Mouse (Mus musculus) frontal cortex, postnatal 25 days (tissue): Measurements from ENCODE around the gene Sorcs2.

ENCODE experiments used
- DNase-seq, 2 experiments: peaks; one replicate each; pipeline ENCODE4 v3.0.0; 2022; ENCODE audit warnings: low spot score in 2 of 2

Gene Sorcs2

DNA sequence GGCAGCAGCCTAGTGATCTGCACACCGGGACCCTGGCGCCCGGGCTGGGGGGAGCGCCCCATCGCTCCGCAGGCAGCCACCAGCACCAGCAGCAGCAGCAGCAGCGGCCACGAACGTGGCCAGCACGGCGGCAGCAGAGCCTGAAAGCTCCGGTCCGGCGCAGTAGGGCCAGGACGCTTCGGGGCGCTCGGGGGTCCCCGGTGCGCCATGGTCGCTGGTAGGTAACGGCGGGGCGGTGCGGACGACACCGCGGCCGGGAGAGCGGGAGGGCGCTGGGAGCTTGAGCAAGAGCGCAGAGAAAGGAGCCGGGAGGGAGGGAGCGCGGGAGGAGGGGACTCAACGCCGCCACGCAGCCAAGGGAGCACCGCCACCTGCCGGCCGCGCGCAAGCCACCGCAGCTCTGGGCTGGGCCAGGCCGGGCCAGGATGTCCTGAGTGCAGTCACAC lies at the start of gene Sorcs2:
Gene Sorcs2, minus strand, starts transcription at position 303 of the 446 bp plus-strand sequence.
- peak; percentile 64 to 73 for DNase-seq

DNA sequence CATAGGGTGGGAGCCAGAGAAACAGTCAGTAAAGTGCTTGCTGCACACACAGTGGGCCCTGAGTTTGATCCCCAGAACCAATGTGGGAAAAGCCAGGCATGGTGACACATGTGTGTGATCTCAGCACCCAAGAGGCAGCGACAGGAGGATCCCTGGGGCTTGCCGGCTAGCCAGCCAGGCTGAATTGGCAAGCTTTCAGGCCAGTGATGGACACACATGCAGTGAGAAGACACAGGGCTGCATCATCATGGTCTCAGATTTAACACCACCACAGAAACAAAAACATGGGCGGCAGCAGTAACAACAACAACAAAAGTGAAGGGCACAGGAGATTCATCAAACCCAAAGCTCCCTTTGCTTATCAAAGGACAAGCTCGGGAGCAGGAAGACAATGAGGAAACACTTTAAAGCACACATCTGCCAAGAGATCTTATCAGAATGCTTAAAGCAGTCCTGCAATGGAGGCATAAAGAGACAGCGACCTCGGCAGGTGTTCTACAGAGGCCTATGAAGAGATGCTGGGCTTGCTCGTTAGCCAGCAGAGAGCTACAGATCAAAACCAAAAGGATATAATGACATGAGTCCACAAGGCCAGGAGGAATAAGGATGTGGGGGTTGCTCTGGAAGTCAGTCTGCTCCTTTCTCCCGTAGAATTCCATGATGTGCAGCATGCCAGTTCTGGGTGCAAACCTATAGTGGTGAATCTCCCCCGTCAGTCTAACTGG lies 48.4 kb upstream of the Sorcs2 start:
- DNase-seq = no peak

DNA sequence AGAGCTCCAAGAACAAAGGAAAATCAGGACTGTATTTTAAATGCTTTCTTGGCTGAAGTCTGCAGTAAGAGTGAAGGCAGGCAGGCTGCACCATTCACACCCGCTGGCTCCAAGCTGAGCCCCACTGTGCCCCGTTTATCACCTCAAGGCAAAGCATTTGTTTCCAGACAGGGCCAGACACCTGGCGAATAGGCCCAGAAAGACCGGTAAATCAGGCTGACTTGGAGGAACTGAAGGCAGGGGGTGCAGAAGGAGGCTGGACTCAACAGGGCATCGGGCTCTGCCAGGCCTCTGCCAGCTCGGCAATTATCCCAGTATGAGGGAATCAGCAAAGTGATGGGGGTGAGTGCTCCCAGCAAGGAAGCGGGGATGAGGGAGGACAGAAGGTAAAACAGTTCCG lies 47.1 kb upstream of the Sorcs2 start:
- no peak for DNase-seq

DNA sequence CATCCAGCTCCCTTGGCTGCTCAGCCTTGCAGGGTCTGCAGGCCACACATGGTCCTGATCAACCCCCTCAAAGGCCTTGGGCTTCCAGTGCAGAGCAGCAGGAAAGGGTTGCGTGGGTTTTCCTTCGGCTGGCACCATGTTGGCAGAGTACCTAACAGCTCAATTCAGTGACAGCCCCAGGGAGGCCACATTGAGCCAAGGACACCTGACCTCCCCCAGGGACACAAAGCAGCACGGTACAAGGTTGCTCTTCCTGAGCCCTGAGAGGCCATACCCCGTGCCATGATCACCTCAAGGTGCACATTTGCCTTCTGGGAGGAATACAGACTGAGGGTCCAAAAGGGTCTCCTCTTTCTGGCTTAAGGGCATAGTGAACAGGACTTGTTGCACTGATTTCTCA lies 46.7 kb upstream of the Sorcs2 start:
- no peak for DNase-seq

DNA sequence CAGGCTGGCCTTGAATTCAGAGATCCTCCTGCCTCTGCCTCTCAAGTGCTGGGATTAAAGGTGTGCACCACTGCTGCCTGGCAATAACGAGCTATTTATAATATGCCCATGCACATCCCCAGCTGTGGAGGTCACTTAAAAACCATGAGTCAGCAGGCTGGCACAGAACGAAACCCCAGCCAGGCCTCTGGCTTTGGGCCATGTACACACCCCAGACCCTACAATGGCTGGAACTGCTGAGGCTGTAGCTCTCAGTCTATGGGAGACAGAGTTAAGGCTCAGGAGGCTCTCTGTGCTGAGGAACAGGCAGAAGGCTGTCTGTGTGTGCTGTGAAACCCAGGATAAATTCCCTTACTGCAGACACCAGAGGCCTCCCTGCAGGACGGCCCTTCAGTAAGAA lies 42.8 kb upstream of the Sorcs2 start:
- no peak for DNase-seq

DNA sequence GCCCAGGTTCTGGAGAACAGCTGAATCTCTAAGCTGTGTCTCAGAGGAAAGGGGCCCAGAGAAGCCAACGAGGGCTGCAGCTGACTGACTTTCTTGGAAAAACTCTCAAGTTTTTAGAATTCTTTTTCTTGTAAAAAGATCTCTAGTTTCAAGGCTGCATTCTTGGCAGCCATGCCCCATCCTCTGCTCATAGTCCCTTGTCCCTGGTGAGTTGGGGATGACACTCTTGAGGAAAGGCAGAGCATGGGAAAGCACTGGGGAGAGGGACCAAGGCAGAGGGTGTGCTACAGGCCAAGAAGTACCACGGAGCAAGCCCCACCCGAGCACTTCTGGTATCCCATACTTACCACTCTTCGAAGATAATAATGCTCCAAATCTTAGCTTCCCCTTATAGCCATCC lies 38.9 kb upstream of the Sorcs2 start:
- DNase-seq = no peak

DNA sequence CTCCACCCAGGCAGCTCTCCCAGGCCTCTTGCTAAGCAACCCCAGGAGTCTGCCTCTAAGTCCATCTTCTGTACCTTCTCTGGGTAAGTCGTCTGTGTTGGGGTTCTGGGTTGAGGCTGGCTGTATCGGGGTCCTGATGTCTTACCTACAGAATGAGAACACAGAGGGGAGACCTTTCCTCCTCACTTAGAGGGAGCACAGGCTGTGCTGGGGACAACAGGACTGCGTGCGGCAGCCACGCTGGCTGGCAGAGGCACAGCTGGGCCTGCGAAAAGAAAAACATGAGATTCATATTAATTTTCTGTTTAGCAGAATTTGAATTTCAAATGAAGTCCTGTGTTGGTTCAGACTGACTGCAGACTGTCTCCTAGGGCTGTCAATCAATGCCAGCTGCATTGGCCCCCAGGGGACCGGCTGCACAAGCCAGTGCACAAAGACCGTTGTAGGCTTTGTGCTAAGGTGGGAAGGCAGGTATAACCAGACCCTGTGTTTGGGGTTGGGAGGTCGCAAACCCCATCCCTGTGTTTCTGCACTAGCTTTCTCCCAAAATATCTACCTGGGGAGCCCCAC lies 36.5 kb upstream of the Sorcs2 start:
- no peak for DNase-seq

DNA sequence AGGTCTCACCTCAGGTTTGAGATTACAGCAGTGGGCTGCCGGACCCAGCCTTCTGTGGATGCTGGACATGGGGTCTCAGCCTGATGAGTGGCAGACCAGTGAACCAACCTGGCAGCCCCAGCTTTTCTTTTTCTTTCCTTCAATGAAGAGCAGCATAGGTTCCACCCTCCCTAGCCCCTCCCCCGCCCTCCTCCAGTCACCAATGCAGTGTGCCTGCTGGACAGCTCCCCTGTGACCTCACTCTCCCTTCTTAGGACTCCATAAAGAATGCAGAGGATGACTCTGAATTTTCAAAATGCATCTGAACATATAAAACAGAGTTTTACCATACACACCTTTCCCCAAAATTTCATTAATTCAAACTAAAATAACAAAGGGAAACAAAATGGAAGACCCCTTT lies 33.8 kb upstream of the Sorcs2 start:
- no peak for DNase-seq

DNA sequence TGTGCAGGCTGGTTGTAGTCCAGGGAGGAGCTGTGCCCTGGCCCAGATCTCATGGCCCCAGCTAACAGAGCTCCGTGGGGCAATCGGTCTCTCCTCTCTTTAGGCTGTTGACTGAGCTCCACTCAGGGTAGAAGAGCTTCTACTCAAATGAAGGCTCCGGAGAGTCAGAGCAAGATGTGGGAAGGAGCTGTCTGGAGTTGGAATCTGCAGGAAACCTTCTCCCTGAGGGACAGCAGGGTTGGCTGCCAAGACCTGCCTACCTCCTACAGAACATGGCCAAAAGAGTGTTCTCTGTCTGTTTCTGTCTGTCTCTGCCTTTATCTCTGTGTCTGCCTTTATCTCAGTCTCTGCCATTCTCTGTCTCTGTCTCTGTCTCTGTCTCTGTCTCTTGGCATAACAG lies 31.6 kb upstream of the Sorcs2 start:
- DNase-seq = no peak

DNA sequence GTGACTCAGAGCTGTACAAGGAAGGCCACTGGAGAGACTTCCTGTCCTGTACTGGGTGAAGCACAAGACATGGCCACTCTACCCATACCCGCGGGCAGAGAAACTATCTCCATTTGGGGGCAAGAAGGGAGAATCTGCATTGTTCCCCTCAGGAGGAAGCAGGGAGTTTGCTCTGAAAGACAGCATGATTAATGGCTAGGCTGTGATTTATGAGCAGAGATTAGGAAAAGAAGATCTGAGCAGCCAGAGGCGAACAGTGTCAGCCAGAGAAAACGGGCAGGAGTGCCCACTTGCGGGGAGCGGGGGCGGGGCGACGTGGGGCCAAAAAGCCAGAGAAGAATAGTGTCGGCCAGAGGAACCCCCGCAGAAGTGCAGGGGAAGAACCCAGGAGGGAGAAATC lies 29.9 kb upstream of the Sorcs2 start:
- DNase-seq = no peak

DNA sequence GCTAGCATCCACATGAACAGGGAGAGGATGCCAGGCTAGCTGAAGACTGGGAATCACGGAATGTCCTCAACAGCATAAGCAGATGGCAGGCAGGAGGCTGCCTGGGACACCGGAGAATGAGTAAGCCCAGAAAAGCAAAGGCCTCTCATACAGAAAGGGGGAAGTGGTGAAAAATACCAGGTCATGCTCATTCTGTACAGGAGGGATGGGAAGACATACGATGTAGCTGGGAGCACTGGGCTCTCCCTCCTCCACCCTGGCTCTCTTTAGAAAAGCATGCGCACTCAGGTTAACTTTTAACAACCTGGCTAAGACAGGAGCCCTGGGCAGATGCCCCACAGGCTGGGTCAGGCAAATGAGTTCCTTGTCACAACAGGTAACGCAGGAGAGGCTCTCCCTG lies 28.5 kb upstream of the Sorcs2 start:
- DNase-seq = no peak

DNA sequence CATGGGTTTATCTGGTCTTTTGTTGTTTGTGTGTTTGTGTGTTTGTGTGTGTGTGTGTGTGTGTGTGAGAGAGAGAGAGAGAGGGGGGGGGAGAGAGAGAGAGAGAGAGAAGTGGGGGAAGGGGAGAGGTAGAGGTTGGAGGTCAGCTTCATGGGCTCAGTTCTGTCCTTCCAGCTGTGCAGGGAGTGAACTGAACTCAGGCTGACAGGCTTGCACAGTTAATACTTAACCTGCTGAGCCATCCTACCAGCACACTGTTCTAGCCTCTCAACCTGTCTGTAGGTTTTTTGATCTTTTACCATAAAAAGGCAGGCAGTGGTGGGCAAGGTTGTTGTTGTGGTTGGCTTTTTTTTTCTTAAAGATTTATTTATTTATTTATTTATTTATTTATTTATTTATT lies 26.7 kb upstream of the Sorcs2 start:
- DNase-seq = no peak

DNA sequence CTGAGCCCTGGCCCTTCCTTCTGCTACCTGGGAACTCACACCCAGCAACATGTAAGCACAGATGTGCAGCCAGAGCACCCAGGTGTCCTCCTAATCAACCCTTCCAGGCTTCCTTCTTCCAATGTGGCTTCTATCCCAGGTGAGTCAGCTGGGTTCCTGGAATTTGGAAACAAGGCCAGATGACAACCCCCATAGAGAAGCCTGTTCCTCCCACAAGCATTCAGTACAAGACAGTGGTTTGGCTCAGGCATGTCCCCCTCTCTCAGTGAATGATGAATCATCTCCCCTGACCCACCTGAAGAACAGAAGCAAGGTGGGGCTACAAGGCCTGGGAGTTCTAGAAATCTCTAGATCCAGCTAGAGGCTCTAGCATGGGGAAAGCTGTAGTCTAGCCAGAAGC lies 24.8 kb upstream of the Sorcs2 start:
- no peak for DNase-seq

DNA sequence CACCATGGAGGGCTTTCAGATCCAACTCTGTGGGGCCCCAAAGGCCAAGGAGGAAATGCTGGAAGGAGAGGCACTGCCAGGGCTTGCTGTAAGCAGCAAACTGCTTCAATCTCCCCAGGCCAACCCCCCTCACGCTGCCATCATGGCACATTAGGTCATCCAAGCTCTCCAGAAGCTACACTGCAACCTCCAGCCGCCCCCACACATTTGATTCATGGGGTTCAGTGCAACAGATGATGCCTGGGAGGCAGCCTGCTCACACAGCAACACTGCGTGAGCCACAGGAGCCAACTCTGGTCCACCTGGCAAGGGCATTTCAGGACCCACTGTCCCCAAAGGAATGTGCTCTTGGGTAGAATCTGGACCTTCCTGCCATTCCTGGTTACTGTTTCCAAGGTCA lies 21.9 kb upstream of the Sorcs2 start:
- no peak for DNase-seq

DNA sequence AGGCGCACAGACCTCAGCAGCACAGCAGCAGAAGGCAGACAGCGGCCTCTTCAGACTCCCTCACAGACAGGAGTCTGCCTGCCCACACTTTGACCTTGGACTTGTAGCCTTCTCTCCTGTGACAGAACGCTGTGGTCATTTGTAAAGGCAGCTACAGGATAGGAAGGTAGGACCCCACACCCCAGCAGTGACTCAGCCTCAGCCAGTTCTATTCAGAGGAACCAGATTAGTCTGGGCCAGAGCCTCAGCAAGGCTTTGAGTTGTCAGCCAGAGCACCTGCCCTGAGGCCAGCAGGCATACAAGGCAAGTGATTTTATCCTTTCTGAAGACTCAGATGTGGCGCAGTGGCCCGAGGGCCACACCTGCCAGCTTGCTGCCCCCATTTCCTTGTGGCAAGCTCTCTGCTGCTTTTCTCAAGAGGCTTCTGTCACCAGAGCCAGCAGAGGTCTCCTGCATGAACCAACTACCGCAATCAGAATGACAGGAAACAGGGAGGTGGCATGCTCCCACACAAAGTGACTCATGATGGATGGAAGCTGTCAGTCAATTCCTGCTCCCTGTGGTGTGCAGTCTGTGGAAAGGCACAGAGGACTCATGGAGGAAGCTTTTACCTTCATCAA lies 16.9 kb upstream of the Sorcs2 start:
- DNase-seq = no peak

DNA sequence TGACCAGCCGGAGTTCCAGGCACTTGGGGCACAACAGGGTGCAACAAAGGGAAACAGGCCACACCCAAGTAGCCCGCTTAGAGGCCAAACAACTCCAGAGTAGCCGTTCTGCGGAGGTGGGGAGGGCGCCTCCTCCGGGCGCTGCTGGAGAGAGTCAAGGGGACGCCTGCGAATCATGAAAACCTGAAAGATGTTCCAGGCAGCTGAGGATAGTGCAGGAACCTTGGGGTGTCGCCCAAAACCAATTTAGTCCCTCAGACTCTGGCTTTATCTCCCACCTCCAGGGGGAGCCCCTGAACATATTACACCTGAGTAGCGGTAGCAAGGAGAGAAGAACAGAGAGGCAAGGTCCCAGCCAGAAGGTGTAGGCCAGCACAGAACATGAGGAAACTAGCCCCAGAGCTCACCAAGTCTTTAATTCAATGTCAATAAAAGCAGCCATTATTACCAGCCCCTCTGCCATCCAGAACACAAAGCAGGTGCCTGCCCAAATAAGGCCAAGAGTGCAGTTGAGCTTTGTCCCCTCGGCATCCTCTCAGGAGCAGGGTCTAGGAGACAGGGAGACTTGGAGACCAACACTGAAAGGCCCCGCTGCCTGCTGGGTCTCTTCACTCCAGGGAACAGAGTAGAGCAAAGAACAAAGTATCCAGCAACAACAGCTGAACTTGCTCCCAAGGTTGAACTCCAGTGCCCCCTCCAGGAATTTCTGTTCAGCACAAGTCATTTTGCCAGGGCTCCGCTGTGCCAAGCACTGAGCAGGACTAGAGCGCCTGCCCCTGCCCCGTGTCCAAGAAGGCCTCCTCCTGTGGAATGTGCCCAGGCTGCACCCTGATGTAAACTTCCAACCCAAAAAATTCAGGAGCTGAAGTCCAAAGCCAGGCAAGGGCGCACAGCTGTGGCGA lies 775 bp upstream of the Sorcs2 start:
- peak in 1 of 2 experiments; percentile 44 for DNase-seq

DNA sequence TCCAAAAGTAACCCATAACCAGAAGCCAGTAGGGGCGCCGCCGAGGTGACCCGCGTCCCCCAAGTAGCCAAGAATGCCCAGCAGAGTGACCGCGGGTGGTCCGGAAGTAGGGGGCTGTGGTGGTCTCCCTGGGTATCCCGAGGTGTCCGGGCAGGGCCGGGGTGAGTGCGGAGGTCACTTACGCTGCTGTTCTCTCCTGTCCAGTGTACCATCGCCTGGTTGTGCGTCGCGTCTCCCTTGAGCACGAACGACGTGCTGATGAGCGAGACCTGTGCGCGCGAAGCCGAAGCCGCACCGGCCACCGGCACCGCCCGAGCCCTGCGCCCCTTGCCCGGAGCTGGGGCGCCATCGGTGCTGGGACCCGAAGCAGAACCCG lies 567 bp downstream of the Sorcs2 start:
- no peak for DNase-seq

DNA sequence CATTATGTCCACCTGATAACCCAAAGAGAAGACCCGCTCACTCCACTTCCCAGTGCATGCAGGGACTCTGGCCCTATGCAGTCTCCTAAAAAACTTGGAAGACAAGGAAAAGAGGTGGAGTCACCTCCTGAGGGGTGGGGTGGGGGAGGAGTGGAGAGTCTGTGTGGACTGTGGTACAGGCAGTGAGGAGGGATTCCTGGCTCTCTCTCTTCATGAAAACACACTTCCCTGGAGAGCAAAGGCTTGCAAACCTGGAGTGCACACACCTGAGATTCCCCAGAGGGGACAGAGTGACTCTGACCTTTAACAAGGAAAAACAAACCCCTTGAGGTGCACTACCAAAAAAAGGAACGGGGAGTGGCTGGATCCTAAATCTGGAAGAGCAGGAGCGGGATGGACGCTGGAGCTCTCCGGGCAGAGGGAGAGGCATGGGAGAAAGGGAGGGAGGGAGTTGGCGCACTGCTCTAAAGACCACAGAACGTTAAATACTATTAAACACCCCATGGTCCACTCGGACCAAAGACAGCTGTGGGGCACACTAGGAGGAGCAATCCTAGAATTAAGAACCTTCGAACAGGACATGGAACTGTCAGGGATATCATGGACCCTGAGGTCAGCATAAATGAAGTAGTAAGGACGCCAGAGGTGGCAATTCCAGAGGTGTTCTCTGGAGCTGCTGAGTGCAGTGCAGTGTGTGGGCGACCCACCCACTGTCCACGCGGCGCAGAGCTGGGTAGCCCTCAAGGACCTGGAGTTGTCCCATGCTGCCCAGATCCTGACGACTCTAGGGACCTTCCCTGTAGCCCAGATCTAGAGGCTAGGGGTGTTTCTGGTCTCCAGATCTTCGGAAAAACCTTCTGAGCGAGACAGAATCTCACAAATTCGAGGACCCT lies 1.2 kb downstream of the Sorcs2 start:
- no peak for DNase-seq

DNA sequence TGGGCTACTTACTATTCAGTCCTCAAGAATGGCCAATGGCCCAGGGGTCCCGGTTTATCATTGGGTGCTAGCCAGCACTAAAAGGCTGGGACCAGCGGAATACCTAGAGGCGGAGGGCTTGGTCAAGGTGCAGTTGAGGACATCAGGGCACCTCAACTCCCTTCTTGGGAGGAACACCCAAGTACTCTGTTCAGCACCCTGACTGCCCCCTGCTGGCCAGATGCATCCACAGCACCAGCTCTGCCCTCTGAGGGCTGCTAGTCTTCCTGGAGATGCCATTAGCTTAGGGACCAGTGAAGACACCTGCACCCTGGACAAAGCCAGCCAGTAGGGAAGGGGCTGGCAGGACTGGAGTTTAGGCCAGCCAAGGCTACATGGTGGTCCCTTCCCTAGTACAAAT lies 1.9 kb downstream of the Sorcs2 start:
- peak; percentile 74 to 81 for DNase-seq

DNA sequence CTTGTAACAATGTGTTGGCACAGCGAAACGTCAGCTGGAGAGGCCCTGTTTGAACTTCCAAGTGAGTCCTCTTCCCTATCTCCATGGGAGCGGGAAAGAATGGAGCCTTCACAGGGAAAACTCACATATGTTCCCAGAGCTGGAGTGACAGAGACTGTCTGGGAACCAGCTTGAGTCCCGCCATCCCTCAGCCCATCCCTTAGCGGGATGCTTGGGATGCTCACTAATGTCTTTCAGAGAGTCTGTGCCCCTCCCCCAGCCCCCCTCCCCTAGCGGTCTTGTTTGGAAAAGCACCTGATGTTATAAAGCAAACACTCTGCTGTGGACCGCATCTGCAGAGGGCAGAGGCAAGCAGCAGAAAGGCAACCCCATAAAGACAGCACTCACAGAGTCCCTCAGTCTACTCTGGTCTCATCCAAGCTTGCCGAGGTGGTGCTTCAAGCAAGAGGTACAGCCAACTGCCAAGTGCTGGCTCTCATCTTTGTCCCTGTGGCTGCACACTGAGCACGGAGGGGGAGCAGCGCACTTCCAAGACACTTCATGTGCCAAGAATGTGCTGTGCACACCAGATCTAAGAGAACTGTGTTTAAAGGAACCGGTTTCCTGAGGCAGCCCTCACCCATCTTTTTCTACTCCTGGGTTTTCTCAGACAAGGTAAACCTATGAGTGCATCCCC lies 3.0 kb downstream of the Sorcs2 start:
- no peak for DNase-seq

DNA sequence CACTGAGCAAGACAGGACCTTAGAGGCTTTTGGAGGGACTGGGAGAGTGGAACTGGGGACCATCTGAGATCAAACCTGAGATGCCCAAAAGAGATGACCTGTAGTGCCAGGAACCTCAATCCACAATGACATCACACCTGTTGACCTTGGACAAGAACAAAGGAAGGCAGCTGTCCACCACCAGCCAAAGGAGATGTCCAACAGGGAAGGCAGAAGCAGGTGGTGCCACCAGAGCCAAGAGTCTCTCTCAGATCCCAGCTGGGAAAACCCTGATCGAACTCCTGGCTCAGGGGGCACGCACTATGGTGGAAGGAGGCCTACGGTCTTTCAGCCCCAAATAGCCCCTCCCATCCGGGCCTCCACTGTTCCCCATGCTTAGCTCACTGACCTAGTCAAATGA lies 6.2 kb downstream of the Sorcs2 start:
- no peak for DNase-seq
